Mouse (Mus musculus) spleen, adult 2 months (tissue): ENCODE measurements around the gene Cadm1.

ENCODE experiments used
- CTCF ChIP-seq: fragments of 200-500 bp; IDR thresholded peaks from 2 replicates; pipeline ENCODE4 v1.5.1; 2011; ENCODE audit warnings: mild to moderate bottlenecking, inconsistent platforms; ENCODE audit not compliant: insufficient read depth, insufficient read length, insufficient replicate concordance; ENCODE audit errors: extremely low read depth
- POLR2A ChIP-seq: fragments of 200-500 bp; IDR thresholded peaks from 2 replicates; pipeline ENCODE4 v1.6.1; 2011; ENCODE audit warnings: low read depth, low read length, inconsistent platforms

GRCm38 (mm10) chr9:47828762-47829161 is 298.8 kb downstream of the Cadm1 start:
- TF ChIP-seq CTCF (no peak), POLR2A (no peak)
